Mouse (Mus musculus) heart, embryonic 13.5 days (tissue): Measurements from ENCODE around the gene Mpst. TPM values are rescaled to one million over a fixed set of nuclear protein-coding genes. Genes with fewer than 3 reads are reported as not detected.

ENCODE experiments used
- ATAC-seq: fragments of 200-750 bp; cut with Nextera tagmentation; 2 replicates; pipeline ENCODE4 v1.8.0; 2017; ENCODE audit warnings: moderate TSS enrichment; ENCODE audit not compliant: insufficient number of reproducible peaks, low FRiP score, low TSS enrichment; ENCODE audit errors: extremely low read depth
- H3K27ac ChIP-seq: fragments of 300-500 bp; sonication (generic); replicated peaks from 2 replicates; pipeline ENCODE4 v1.5.1; 2015; ENCODE audit warnings: moderate library complexity, mild to moderate bottlenecking, inconsistent platforms
- H3K27me3 ChIP-seq: fragments of 300-500 bp; sonication (generic); replicated peaks from 2 replicates; pipeline ENCODE4 v1.6.1; 2015; ENCODE audit warnings: mild to moderate bottlenecking, inconsistent platforms
- H3K36me3 ChIP-seq: fragments of 300-500 bp; sonication (generic); 2 replicates; pipeline ENCODE4 v1.6.1; 2015; ENCODE audit warnings: mild to moderate bottlenecking, inconsistent platforms
- H3K4me1 ChIP-seq: fragments of 300-500 bp; sonication (generic); 2 replicates; pipeline ENCODE4 v1.6.1; 2015; ENCODE audit warnings: inconsistent platforms
- H3K4me2 ChIP-seq: fragments of 300-500 bp; sonication (generic); 2 replicates; pipeline ENCODE4 v1.6.1; 2015; ENCODE audit warnings: inconsistent platforms, mild to moderate bottlenecking, moderate library complexity
- H3K4me3 ChIP-seq: fragments of 300-500 bp; sonication (generic); 2 replicates; pipeline ENCODE4 v1.5.1; 2015; ENCODE audit warnings: moderate library complexity, mild to moderate bottlenecking, inconsistent platforms
- H3K9ac ChIP-seq: fragments of 300-500 bp; sonication (generic); 2 replicates; pipeline ENCODE4 v1.6.1; 2015; ENCODE audit warnings: inconsistent platforms, mild to moderate bottlenecking, moderate library complexity
- H3K9me3 ChIP-seq: fragments of 300-500 bp; sonication (generic); 2 replicates; pipeline ENCODE4 v1.6.1; 2016; ENCODE audit warnings: inconsistent platforms
- WGBS: fragments of 180-500 bp; shearing (Covaris S2); methylation state at CpG from one replicate; pipeline ENCODE4 v1.1.7; 2015; ENCODE audit warnings: mixed read lengths; 5-methylcytosine and 5-hydroxymethylcytosine counted together
- polyA plus RNA-seq: library from polyadenylated mRNA; unstranded; fragments of >200 nt; fragmentation: Nextera tagmentation; extraction: Ambion mirVana; gene quantifications from 2 replicates; pipeline ENCODE4 v1.2.1, GENCODE M21; 2015

Gene Mpst
- polyA plus RNA-seq, 1 experiment from 2014 or later, result 0.99 TPM

- no peaks in the 10 kb centered on the region for H3K36me3 ChIP-seq
- H3K4me2 ChIP-seq, result no peak overlapping the region
- H3K9ac ChIP-seq, result no peak overlapping the region
- 89% methylated on average over 4 of the region's 4 CpGs for WGBS
- no peaks in the 10 kb centered on the region for H3K27me3 ChIP-seq
- no peaks in the 10 kb centered on the region for H3K9me3 ChIP-seq
- H3K4me3 ChIP-seq, result no peak overlapping the region
- no peak overlapping the region for H3K27ac ChIP-seq
- ATAC-seq, result no peak
- H3K4me1 ChIP-seq, result peaks cover 18% of the 10 kb centered on the region
Observed at GRCm38 (mm10) chr15:78382115-78382514, 24.1 kb upstream of the Mpst start.

GRCm38 (mm10) chr15:78383450-78384219 lies 22.6 kb upstream of the Mpst start:
- whole genome bisulfite sequencing, result 69% methylated on average over 11 of the region's 11 CpGs
- 0 out of 2 replicates have a peak, but pooled peaks cover under 1% of the 10 kb centered on the region for H3K27me3 ChIP-seq
- peaks cover 18% of the 10 kb centered on the region for H3K4me1 ChIP-seq
- H3K27ac ChIP-seq, result peak overlapping the region; percentile 60
- H3K9ac ChIP-seq, result no peak overlapping the region
- no peak for ATAC-seq
- H3K9me3 ChIP-seq, result no peaks in the 10 kb centered on the region
- no peak overlapping the region for H3K4me2 ChIP-seq
- H3K36me3 ChIP-seq, result no peaks in the 10 kb centered on the region
- H3K4me3 ChIP-seq, result no peak overlapping the region

- no peak for ATAC-seq
- Histone ChIP-seq H3K9me3 (no peaks in the 10 kb centered on the region), H3K36me3 (no peaks in the 10 kb centered on the region), H3K4me2 (no peak overlapping the region), H3K4me1 (peaks cover 18% of the 10 kb centered on the region), H3K27ac (peak overlapping the region; percentile 60; the same call in 1 of the 2 replicates), H3K27me3 (0 out of 2 replicates have a peak, but pooled peaks cover 3% of the 10 kb centered on the region), H3K9ac (no peak overlapping the region), H3K4me3 (no peak overlapping the region)
- 47% methylated on average over 7 of the region's 7 CpGs for WGBS
Observed at GRCm38 (mm10) chr15:78384220-78385116, 21.7 kb upstream of the Mpst start.

- 77% methylated on average over 1 of the region's 1 CpGs for WGBS
- H3K9ac ChIP-seq, result no peak overlapping the region
- no peak for ATAC-seq
- H3K27ac ChIP-seq, result no peak overlapping the region
- no peak overlapping the region for H3K4me2 ChIP-seq
- H3K4me1 ChIP-seq, result peaks cover 18% of the 10 kb centered on the region
- no peaks in the 10 kb centered on the region for H3K36me3 ChIP-seq
- 0 out of 2 replicates have a peak, but pooled peaks cover 3% of the 10 kb centered on the region for H3K27me3 ChIP-seq
- no peaks in the 10 kb centered on the region for H3K9me3 ChIP-seq
- no peak overlapping the region for H3K4me3 ChIP-seq
Observed at GRCm38 (mm10) chr15:78385564-78385963, 20.7 kb upstream of the Mpst start.

- ATAC-seq, result no peak
- H3K4me1 ChIP-seq, result no peaks in the 10 kb centered on the region
- H3K4me2 ChIP-seq, result no peak overlapping the region
- H3K27me3 ChIP-seq, result 0 out of 2 replicates have a peak, but pooled peaks cover 17% of the 10 kb centered on the region
- no peaks in the 10 kb centered on the region for H3K36me3 ChIP-seq
- no peak overlapping the region for H3K9ac ChIP-seq
- no peak overlapping the region for H3K27ac ChIP-seq
- H3K9me3 ChIP-seq, result no peaks in the 10 kb centered on the region
- WGBS, result 74% methylated on average over 3 of the region's 3 CpGs
- H3K4me3 ChIP-seq, result no peak overlapping the region
Observed at GRCm38 (mm10) chr15:78390855-78391254, 15.4 kb upstream of the Mpst start.

DNA sequence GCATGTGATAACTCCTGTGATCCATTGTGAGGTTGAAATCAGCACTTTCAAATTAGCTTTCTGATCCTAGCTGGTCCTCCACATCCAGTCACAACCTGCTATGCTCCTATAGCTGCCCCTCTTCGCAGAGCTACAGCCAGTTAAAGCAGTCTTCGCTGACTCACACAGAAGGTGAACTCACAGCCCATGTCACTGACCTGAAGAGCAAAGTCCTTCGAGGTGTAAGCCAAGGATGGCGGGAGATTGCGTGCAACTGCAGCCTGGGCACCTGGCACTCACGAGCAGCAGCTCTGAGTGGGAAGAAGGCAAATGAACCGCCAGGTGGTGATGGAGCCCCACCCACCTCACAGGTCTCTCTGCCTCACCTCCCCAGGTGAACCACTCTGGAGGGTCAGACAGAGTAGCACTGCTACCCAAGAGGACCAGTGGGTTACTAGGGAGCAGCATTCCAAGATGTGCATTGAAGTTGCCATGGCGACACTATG lies 10.7 kb upstream of the Mpst start, which contains the start of gene Tex33:
Tex33 (minus strand) TSS at position 435 of the 485 bp plus-strand sequence.
- H3K4me1 ChIP-seq, result no peaks in the 10 kb centered on the region
- H3K27me3 ChIP-seq, result 0 out of 2 replicates have a peak, but pooled peaks cover 18% of the 10 kb centered on the region
- ATAC-seq, result no peak
- H3K9ac ChIP-seq, result no peak within 1 kb of the TSS
- H3K36me3 ChIP-seq, result no peaks in the 10 kb centered on the region
- no peak within 1 kb of the TSS for H3K4me2 ChIP-seq
- H3K4me3 ChIP-seq, result no peak within 1 kb of the TSS
- no peak within 1 kb of the TSS for H3K27ac ChIP-seq
- H3K9me3 ChIP-seq, result no peaks in the 10 kb centered on the region
- 79% methylated on average over 8 of the region's 8 CpGs for WGBS

- no peaks in the 10 kb centered on the region for H3K9me3 ChIP-seq
- WGBS, result 63% methylated on average over 6 of the region's 6 CpGs
- H3K9ac ChIP-seq, result peak overlapping the region; percentile 52; the same call in 1 of the 2 replicates
- ATAC-seq, result no peak
- 0 out of 2 replicates have a peak, but pooled peaks cover 2% of the 10 kb centered on the region for H3K27me3 ChIP-seq
- no peak overlapping the region for H3K4me2 ChIP-seq
- H3K27ac ChIP-seq, result peak overlapping the region; percentile 61; the same call in 1 of the 2 replicates
- H3K4me1 ChIP-seq, result peaks cover 52% of the 10 kb centered on the region
- no peak overlapping the region for H3K4me3 ChIP-seq
- no peaks in the 10 kb centered on the region for H3K36me3 ChIP-seq
Observed at GRCm38 (mm10) chr15:78401345-78401744, 4.9 kb upstream of the Mpst start.

DNA sequence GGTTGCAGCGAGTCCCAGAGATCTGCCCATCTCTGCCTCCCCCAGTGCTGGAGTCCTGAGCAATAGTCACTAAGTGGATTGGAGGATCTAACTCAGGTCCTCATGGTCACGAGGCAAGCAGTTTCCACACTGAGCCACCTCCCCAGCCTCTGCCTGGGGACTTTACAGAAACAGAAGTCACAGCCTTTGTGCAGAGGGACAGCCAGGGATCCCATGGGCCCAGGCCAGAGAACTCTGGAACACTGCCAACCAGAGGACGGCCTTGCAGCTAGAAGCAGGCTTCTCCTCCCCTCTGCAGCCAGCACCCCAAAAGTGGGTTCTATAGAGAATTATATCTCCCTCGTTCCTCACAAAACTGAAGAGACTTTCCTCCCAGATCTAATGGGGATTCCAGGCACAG lies 4.3 kb upstream of the Mpst start:
- H3K4me1 ChIP-seq, result peaks cover 53% of the 10 kb centered on the region
- H3K9me3 ChIP-seq, result no peaks in the 10 kb centered on the region
- peak overlapping the region; percentile 52 for H3K9ac ChIP-seq
- ATAC-seq, result no peak
- H3K4me3 ChIP-seq, result no peak overlapping the region
- no peaks in the 10 kb centered on the region for H3K27me3 ChIP-seq
- H3K27ac ChIP-seq, result peak overlapping the region; percentile 61
- no peak overlapping the region for H3K4me2 ChIP-seq
- 37% methylated on average over 4 of the region's 4 CpGs for WGBS
- H3K36me3 ChIP-seq, result no peaks in the 10 kb centered on the region

DNA sequence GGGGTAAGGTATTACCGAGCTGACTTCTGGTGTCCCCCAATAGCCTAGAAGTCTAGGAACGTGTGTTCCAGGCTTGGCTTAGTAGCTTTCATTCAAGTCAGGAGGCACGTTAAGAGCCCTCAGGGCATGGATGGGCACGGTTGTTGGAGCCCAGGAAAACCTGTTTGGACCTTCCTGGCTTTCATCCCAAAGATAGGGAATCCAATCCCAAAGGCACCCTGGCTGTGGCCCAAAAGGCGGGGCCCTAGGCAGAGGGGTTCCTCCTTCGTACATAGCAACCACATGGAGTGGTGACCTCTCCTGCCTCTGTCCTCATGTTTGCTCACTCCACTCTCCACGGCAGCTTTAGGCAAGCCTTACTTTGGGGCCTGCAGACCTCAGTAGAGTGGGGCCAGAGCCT lies 3.8 kb upstream of the Mpst start:
- Histone ChIP-seq H3K9ac (no peak overlapping the region), H3K36me3 (no peaks in the 10 kb centered on the region), H3K27ac (peak overlapping the region; percentile 61), H3K4me1 (peaks cover 58% of the 10 kb centered on the region), H3K4me3 (no peak overlapping the region), H3K4me2 (no peak overlapping the region), H3K27me3 (no peaks in the 10 kb centered on the region), H3K9me3 (no peaks in the 10 kb centered on the region)
- 66% methylated on average over 7 of the region's 7 CpGs for WGBS
- no peak for ATAC-seq

GRCm38 (mm10) chr15:78403301-78403741 lies 2.9 kb upstream of the Mpst start:
- no peak overlapping the region for H3K4me3 ChIP-seq
- 46% methylated on average over 3 of the region's 3 CpGs for WGBS
- peak overlapping the region; percentile 97 for H3K4me2 ChIP-seq
- no peaks in the 10 kb centered on the region for H3K9me3 ChIP-seq
- peak overlapping the region; percentile 69 for H3K27ac ChIP-seq
- H3K27me3 ChIP-seq, result peaks cover 7% of the 10 kb centered on the region
- no peaks in the 10 kb centered on the region for H3K36me3 ChIP-seq
- H3K9ac ChIP-seq, result peak overlapping the region; percentile 34
- H3K4me1 ChIP-seq, result peaks cover 62% of the 10 kb centered on the region
- ATAC-seq, result no peak

- H3K4me1 ChIP-seq, result peaks cover 62% of the 10 kb centered on the region
Observed at GRCm38 (mm10) chr15:78403896-78404295, 2.3 kb upstream of the Mpst start.

More at GRCm38 (mm10) chr15:78403896-78404295, 2.3 kb upstream of the Mpst start:
- Histone ChIP-seq H3K27me3 (peaks cover 13% of the 10 kb centered on the region), H3K9ac (peak overlapping the region; percentile 34), H3K36me3 (no peaks in the 10 kb centered on the region), H3K9me3 (no peaks in the 10 kb centered on the region), H3K27ac (peak overlapping the region; percentile 69), H3K4me3 (no peak overlapping the region), H3K4me2 (peak overlapping the region; percentile 97)
- WGBS, result 40% methylated on average over 1 of the region's 1 CpGs
- ATAC-seq, result no peak
